Mouse (Mus musculus) spleen, postnatal 14 days (tissue): Measurements from ENCODE around the gene Ldlr.
A peak's percentile ranks its signal among the peaks of the same experiment; 100 is the strongest.
"Not testable (repeated sequence)": the region's sequence is repeated elsewhere in the genome, so short reads cannot be mapped to it uniquely, and the experiment has no call there.

ENCODE experiments used
- DNase-seq, 2 experiments: peaks; one replicate each; pipeline ENCODE4 v3.0.0; 2021 to 2022; ENCODE audit warnings: low spot score in 2 of 2

Gene Ldlr

GRCm38 (mm10) chr9:21754516-21755321, 31.4 kb downstream of the Ldlr start:
- no peak for DNase-seq

DNA sequence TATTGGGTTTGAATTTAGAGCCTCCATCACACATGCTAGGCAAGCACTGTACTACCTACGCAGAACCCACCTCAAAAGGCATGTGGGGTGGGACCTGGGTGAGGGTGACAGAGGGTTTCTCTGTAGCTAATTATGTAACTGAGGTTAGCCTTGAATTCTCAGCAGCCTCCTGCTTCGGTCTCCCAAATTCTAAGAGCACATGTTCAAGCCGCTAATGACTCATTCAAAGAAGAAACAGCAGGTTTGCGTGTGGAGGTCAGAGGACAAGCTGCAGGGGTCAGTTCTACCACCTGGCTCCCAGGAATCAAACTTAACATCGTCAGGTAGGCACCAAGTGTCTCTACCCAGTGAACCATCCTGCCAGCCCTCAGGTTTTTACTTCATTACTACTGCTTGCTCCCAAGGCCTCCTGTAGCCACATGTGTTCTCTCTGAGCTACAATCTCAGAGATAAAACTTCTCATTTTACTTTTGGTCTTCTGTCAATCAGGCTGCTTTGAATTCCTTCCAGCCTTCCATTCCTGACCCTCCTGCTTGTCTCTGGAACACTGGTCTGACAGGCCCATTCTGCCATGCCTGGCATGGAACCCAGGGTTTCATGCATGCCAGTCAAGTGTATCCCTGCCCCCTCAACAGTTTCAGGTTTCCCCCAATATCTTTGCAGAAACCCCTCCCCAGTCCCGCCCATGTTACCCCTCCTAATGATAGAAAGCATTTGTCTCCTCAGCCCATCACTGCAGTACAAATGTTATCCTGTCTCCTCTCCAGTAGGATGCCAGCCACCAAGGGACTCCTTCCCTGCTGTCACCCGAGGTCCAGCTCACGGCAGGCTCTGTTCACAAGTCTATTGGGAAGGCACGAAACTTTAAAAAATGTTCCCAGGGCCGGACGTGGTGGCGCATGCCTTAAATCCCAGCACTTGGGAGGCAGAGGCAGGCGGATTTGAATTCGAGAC, 35.6 kb downstream of the Ldlr start:
- DNase-seq: no peak

GRCm38 (mm10) chr9:21759718-21760117, 36.4 kb downstream of the Ldlr start:
- DNase-seq: no peak

DNA sequence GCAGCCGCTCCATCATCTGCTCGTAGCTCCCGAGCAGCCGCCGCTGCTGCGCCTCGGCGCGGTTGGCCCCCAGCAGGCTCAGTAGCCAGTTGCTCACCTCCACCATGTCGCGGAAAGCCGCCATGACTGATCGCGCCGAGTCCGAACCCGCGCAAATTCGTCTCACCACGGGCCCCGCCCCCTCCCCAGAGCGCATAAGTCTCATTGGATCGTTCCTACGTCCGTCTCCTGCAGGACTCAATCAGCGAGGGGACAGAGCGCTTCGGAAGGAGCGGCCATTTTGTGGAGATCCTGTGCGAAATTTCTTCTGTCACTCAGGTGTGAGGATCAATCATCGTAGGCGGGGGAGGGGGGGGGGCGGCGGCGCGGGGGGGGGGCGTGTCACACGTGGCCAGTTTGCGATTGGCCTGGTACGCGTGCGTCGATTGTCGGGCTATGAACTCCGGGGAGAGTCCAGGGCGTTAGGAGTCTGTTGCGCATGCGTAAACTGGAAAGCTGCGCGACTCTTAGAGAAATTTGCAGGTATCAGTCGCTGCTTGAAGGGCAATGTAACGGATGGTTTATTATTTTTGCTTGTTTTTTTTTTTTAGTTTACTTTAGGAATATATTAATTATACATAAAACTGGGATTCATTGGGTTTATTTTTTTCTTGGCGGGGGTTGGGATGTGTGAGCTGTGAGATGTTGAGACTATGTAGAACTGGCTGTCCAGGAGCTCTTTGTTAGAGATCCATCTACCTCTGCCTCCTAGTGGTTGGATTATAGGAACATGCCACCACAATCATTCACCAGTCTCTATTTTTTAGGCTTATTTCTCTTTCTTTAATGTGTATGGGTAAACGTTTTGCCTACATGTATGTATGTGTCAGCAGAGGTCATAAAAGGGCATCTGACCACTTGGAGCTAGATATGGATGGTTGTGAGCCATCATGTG, 37.1 kb downstream of the Ldlr start, which contains the start of gene Spc24:
Gene Spc24, minus strand, starts transcription at position 149 of the 934 bp plus-strand sequence.
- DNase-seq: peak; percentile 91 to 94

DNA sequence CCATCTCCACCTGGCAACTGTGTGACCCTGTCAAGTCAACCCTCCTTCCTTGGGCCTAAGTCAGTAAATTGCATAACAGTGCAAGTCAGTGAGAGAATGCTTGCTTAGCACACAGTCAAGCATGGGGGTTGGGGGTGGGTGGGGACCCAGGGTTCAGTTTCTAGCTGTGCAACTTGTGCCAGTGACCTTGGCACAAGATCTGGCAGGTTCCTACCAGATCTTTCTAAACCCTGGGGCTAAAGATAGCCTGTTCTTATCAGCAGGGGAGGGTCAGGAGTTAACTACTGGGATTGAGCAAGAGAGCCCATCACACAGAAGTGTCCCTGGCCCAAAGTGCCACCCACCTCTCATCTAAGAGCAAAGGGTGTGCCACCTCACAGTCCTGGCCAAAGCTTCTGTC, 38.9 kb downstream of the Ldlr start:
- no peak for DNase-seq

GRCm38 (mm10) chr9:21764084-21764999, 41.1 kb downstream of the Ldlr start:
- DNase-seq: no peak

DNA sequence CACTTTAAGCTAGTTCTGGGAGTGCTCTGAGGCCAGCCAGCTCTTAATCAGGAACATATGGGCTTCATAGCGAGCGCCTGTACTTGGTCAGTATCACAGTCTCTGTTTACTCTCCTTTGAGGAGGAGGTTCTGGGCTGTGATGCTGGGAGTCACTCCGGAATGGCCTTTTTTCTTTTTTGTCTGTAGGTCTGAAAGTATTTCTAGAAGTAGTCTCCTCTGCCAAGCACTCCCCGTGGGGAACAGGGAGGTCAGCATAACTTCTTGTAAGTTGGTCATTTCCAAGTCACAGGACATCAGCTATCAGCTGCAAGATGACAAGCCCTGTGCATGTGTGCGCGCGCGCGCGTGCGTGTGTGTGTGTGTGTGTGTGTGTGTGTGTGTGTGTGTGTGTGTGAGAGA, 44.6 kb downstream of the Ldlr start:
- DNase-seq: no peak

- DNase-seq: no peak
Observed at GRCm38 (mm10) chr9:21768511-21769411, 45.5 kb downstream of the Ldlr start.

GRCm38 (mm10) chr9:21769558-21770183, 46.4 kb downstream of the Ldlr start:
- no peak for DNase-seq

DNA sequence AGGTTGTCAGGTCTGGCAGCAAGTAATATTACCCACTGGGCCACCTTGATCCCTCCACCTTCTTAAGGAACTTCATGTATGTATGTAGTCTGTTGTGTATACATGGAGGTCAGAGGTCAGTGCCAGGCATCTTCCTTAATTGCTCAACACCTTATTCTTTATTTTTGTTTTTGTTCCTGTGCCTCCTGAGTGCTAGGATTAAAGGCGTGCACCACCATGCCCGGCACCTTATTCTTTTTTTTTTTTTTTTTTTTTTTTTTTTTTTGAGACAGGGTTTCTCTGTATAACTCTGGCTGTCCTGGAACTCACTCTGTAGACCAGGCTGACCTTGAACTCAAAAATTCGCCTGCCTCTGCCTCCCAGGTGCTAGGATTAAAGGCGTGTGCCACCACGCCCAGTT, 50.1 kb downstream of the Ldlr start:
- not testable (repeated sequence) for DNase-seq

- DNase-seq: no peak
Observed at GRCm38 (mm10) chr9:21774353-21774752, 51.1 kb downstream of the Ldlr start.

GRCm38 (mm10) chr9:21777726-21778125, 54.4 kb downstream of the Ldlr start:
- DNase-seq: no peak

GRCm38 (mm10) chr9:21781657-21782468, 58.6 kb downstream of the Ldlr start:
- no peak for DNase-seq

DNA sequence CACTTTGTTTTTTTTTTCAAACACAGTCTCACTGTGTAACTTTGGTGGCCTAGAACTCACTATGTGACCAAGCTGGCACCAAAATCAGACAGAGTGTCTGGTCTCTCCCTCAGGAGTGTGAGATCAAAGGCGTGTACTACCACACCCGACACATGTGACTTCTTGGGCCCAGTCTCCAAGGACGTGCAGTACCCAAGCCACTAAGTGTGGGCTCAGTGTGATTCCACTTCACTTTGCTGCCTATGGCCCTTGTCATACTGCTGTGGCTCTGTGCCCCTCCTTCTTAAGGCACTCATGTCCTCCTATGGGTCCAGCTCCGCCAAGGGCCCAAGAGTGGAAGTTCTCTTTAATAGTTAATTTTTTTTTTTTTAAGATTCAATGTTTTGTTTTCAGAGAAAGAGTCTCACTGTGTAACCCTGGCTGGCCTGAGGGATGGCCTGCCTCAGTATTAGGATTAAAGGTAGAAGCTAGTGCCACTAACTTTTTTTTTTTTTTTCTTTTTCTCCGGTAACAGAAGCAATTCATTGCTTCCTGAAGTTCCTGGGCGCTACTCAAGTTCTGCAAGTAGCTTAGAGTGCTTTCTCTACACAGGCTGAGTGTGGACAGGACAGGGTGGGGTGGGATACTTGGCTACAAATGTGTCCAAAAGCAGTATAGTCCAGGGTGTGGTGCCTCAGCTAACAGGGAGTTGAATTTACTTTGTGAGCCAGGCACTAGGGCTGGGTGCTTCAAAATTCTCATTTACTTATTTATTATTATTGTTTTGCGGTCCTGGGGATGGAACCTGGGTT, 61.4 kb downstream of the Ldlr start:
- no peak for DNase-seq

DNA sequence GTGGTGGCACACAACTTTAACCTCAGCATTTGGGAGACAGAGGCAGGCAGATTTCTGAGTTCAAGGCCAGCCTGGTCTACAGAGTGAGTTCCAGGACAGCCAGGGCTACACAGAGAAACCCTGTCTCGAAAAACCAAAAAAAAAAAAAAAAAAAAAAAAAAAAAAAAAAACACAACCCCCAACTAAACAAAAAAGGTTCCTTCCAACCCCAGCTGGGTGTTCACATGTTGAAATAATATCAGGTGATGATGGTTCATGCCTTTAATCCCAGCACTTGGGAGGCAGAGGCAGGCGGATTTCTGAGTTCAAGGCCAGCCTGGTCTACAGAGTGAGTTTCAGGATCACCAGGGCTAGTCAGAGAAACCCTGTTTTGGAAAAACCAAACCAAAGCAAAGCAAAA, 63.0 kb downstream of the Ldlr start:
- not testable (repeated sequence) for DNase-seq

GRCm38 (mm10) chr9:21786906-21787305, 63.6 kb downstream of the Ldlr start:
- DNase-seq: peak in 1 of 2 experiments; percentile 35

DNA sequence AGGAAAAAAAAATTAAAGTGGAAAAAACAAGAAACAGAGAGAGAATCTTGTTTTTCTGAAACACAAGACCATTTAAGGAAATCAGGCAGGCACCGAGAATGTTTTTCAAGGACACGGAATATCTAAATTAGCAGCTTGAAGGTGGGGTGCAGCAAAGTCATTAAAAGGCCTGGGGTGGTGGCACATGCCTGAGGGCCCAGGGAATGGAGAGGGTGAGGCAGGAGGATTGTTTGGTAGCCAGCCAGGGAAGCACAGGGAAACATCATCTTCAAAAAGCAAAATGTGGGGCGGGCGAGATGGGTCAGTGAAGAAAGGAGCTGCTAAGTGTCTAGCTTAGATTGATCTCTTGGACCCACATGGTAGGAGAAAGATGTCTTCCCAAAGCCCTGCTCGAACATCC, 64.4 kb downstream of the Ldlr start:
- DNase-seq: no peak
